ENCODE assay signal across 12 mouse cellular contexts in the genomic region with DNA sequence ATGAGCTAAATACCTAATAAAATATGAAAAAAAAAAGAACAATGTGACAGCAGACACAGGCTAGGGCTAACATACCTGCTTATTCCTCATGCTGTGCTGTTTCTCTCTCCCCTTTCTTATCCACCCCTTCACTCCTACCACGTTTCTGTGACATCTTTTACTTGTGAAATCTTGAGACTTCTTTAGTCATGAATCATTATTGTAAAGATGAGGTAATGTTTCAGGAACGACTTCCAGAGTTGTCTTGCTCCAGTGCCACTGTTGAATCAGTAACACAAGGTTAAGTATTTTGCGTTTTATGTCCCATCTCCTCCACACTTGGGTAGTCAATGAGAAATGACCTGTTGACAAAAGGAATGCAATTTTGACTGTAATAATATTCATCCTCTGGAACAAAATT.
"Had no signal": no experiment of that assay in that cellular context is flagged by ENCODE, and none has a peak within 500 bp of the region (broad histone marks: within the 10 kb centered on the region; RNA-seq: fewer than 3 reads in every experiment).

No protein-coding gene starts in this region.

- H3K9me3 ChIP-seq: limb, embryonic 15.5 days; liver, embryonic 12.5 days; midbrain, embryonic 10.5 days; neural tube, embryonic 12.5 days had no signal

- H3K4me3 ChIP-seq: layer of hippocampus, adult 2 months; left cerebral cortex, adult 2 months; limb, embryonic 15.5 days; liver, embryonic 12.5 days; midbrain, embryonic 10.5 days; neural tube, embryonic 12.5 days had no signal

- H3K4me1 ChIP-seq: limb, embryonic 15.5 days; liver, embryonic 12.5 days; midbrain, embryonic 10.5 days; neural tube, embryonic 12.5 days had no signal

- H3K9ac ChIP-seq: limb, embryonic 15.5 days; liver, embryonic 12.5 days; lung, embryonic 14.5 days; neural tube, embryonic 12.5 days had no signal

- DNase-seq: lung, embryonic 14.5 days; lung, postnatal 10 days; lung, postnatal 4 days; midbrain, embryonic 14.5 days; thymus, adult 18-20 months; thymus, postnatal 14 days had no signal

- H3K27me3 ChIP-seq: limb, embryonic 15.5 days; liver, embryonic 12.5 days; neural tube, embryonic 12.5 days had no signal

- H3K36me3 ChIP-seq: limb, embryonic 15.5 days; liver, embryonic 12.5 days; midbrain, embryonic 10.5 days; neural tube, embryonic 12.5 days had no signal

- H3K27ac ChIP-seq: layer of hippocampus, adult 2 months; left cerebral cortex, adult 2 months; limb, embryonic 15.5 days; liver, embryonic 12.5 days; midbrain, embryonic 10.5 days; neural tube, embryonic 12.5 days had no signal

- ATAC-seq: liver, embryonic 12.5 days had no signal

- H3K4me2 ChIP-seq: limb, embryonic 15.5 days; liver, embryonic 12.5 days; lung, embryonic 14.5 days; neural tube, embryonic 12.5 days had no signal
